Mouse (Mus musculus) heart, embryonic 16.5 days (tissue): Measurements from ENCODE around the gene Urod. TPM values are rescaled to one million over a fixed set of nuclear protein-coding genes. Genes with fewer than 3 reads are reported as not detected.

ENCODE experiments used
- ATAC-seq: fragments of 200-750 bp; cut with Nextera tagmentation; replicated peaks from 2 replicates; pipeline ENCODE4 v1.8.0; 2017; ENCODE audit warnings: moderate number of reproducible peaks; ENCODE audit not compliant: insufficient read depth, low FRiP score; ENCODE audit errors: extremely low read depth
- H3K27ac ChIP-seq: fragments of 300-500 bp; sonication (generic); 2 replicates; pipeline ENCODE4 v1.5.1; 2014; ENCODE audit warnings: mild to moderate bottlenecking, low read length, control low read depth, moderate library complexity
- H3K27me3 ChIP-seq: fragments of 300-500 bp; sonication (generic); 2 replicates; pipeline ENCODE4 v1.6.1; 2014; ENCODE audit warnings: low read length, mixed read lengths; ENCODE audit not compliant: control insufficient read depth, insufficient read depth
- H3K36me3 ChIP-seq: fragments of 300-500 bp; sonication (generic); 2 replicates; pipeline ENCODE4 v1.6.1; 2014; ENCODE audit not compliant: control insufficient read depth, insufficient read depth
- H3K4me1 ChIP-seq: fragments of 300-500 bp; sonication (generic); 2 replicates; pipeline ENCODE4 v1.6.1; 2014; ENCODE audit warnings: low read length, mixed read lengths; ENCODE audit not compliant: control insufficient read depth, insufficient read depth
- H3K4me2 ChIP-seq: fragments of 300-500 bp; sonication (generic); 2 replicates; pipeline ENCODE4 v1.6.1; 2014; ENCODE audit warnings: low read depth, mild to moderate bottlenecking, control low read depth, low read length
- H3K4me3 ChIP-seq: fragments of 300-500 bp; sonication (generic); 2 replicates; pipeline ENCODE4 v1.5.1; 2014; ENCODE audit warnings: mild to moderate bottlenecking, control low read depth, low read length
- H3K9ac ChIP-seq: fragments of 300-500 bp; sonication (generic); 2 replicates; pipeline ENCODE4 v1.6.1; 2014; ENCODE audit warnings: low read length, control low read depth
- H3K9me3 ChIP-seq: fragments of 300-500 bp; sonication (generic); replicated peaks from 2 replicates; pipeline ENCODE4 v1.6.1; 2016; ENCODE audit warnings: low read length; ENCODE audit not compliant: control insufficient read depth
- WGBS: fragments of 180-500 bp; shearing (Covaris S2); extraction: QIAGEN DNeasy Blood & Tissue Kit; methylation state at CpG from one replicate; pipeline ENCODE4 v1.1.7; 2014; 5-methylcytosine and 5-hydroxymethylcytosine counted together
- polyA plus RNA-seq: library from polyadenylated mRNA; unstranded; fragments of >200 nt; fragmentation: Nextera tagmentation; extraction: Ambion mirVana; gene quantifications from 2 replicates; pipeline ENCODE4 v1.2.1, GENCODE M21; 2015

Urod gene
- polyA plus RNA-seq, 1 experiment from 2014 or later = 101 TPM

DNA sequence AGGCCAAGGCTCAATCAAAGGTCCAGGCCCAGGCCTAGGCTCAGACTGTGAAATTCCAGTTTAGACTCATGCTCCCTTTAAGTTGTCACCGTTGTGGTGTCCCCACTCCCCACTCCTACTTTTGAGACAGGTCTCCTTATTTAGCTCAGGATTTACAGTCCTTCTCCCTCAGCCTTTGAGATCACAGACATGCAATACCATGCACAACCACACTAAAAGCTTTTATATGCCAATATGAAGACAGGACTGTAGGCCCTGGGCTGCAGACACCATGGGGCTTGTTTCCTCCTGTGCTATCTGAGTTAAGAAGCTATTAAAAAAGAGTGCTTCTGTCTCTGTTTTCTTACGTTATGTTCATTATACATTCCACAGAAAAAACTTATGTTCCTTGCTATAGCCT, 23.5 kb upstream of the Urod start:
- ATAC-seq = no peak
- H3K27me3 ChIP-seq = no peaks in the 10 kb centered on the region
- H3K9ac ChIP-seq = no peak overlapping the region
- WGBS = 83% methylated on average over 2 of the region's 2 CpGs
- peaks cover 6% of the 10 kb centered on the region; the same call in 1 of the 2 replicates for H3K36me3 ChIP-seq
- no peak overlapping the region for H3K4me2 ChIP-seq
- peaks cover 11% of the 10 kb centered on the region; the same call in 1 of the 2 replicates for H3K4me1 ChIP-seq
- H3K4me3 ChIP-seq = no peak overlapping the region
- no peaks in the 10 kb centered on the region for H3K9me3 ChIP-seq
- no peak overlapping the region for H3K27ac ChIP-seq

DNA sequence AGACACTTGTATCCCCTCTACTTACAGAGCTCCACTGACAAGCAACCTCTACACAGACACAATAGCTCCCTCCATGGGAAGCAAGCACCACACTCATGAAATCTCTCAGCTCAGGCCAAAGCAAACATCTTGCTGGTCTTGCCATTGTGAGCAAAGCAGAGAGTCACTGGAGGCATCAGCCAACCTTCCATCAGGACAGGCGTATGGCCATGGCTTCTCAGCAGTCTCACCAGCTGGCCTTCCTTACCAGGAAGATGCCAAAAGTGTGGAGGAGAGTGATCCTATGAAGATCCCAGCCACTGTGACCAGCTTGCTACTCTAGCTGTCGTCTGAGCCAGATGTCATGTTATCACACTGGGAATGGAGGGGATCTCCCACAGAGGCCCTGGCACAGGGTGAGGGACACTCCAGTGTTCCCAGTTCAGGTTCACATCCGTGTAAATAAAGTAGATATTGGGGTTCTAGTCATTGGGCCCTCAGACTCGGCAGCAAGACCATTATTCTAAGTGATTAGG, 20.7 kb upstream of the Urod start:
- H3K4me3 ChIP-seq = no peak overlapping the region
- H3K4me1 ChIP-seq = peaks cover 4% of the 10 kb centered on the region; the same call in 1 of the 2 replicates
- H3K9ac ChIP-seq = no peak overlapping the region
- no peaks in the 10 kb centered on the region for H3K27me3 ChIP-seq
- H3K36me3 ChIP-seq = no peaks in the 10 kb centered on the region
- H3K27ac ChIP-seq = no peak overlapping the region
- 56% methylated on average over 4 of the region's 4 CpGs for WGBS
- no peak overlapping the region for H3K4me2 ChIP-seq
- no peak for ATAC-seq
- no peaks in the 10 kb centered on the region for H3K9me3 ChIP-seq

DNA sequence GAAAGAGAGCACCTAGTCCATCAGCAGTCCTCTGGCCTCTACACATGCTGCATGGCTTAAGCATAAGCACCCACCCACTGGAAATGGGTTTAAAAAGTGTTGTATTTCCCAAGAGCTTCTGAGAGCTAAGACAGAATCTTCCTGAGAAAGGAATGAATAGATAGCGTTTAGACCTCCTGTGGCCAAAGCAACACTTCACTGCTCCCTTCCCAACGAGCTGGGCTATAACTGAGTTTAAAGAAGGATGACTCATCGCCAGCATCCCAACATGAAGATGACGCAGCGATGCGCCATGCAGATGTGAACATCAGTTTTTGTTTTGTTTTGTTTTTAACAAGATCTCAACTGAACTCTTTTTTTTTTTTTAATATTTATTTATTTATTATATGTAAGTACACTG, 19.4 kb upstream of the Urod start:
- H3K9ac ChIP-seq = no peak overlapping the region
- H3K4me2 ChIP-seq = no peak overlapping the region
- H3K36me3 ChIP-seq = no peaks in the 10 kb centered on the region
- no peak overlapping the region for H3K27ac ChIP-seq
- no peaks in the 10 kb centered on the region for H3K4me1 ChIP-seq
- no peaks in the 10 kb centered on the region for H3K27me3 ChIP-seq
- no peaks in the 10 kb centered on the region for H3K9me3 ChIP-seq
- 81% methylated on average over 6 of the region's 6 CpGs for WGBS
- no peak for ATAC-seq
- H3K4me3 ChIP-seq = no peak overlapping the region

DNA sequence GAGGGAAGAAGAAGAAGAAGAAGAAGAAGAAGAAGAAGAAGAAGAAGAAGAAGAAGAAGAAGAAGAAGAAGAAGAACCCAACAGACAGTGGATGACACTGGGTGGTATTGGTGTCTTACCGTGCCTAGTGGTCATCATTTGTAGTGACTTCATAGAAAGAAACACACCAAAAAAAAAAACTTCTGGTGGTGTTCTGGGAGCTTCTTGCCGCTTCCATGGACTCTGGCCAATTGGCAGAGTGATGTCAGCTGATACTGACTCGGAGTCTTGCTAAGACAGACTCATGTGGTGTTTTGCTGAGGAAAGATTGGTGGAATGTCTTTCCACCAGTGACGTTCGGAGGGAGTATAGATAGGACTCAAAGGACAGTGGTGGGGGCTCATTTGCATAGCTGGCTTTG, 16.0 kb upstream of the Urod start:
- Histone ChIP-seq H3K4me2 (no peak overlapping the region), H3K9me3 (no peaks in the 10 kb centered on the region), H3K4me3 (no peak overlapping the region), H3K4me1 (no peaks in the 10 kb centered on the region), H3K27ac (no peak overlapping the region), H3K9ac (no peak overlapping the region), H3K27me3 (no peaks in the 10 kb centered on the region), H3K36me3 (no peaks in the 10 kb centered on the region)
- no peak for ATAC-seq
- 62% methylated on average over 5 of the region's 5 CpGs for WGBS

DNA sequence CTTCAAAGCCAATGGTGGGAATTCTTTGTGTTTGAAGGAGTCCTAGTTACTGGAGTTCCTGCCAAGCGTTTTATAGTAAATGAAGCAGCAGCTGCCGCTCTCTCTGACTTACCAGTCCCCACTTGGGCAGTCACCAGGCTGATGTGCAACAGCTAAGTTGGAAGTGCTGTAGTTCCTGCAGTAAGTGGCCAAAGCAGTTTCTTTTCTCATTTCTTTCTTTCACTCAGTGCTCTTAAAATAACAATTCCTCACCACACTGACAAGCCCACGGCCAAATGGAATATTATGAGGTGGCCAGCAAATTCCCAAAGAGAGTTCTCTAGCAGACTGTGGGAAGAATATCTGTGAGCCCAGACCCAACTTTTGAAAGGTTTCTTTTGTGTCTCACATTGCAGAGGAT, 12.8 kb upstream of the Urod start:
- Histone ChIP-seq H3K4me1 (no peaks in the 10 kb centered on the region), H3K4me3 (no peak overlapping the region), H3K9me3 (no peaks in the 10 kb centered on the region), H3K36me3 (peaks cover 8% of the 10 kb centered on the region), H3K27me3 (no peaks in the 10 kb centered on the region), H3K9ac (no peak overlapping the region), H3K4me2 (no peak overlapping the region), H3K27ac (no peak overlapping the region)
- WGBS = 56% methylated on average over 3 of the region's 3 CpGs
- ATAC-seq = no peak

DNA sequence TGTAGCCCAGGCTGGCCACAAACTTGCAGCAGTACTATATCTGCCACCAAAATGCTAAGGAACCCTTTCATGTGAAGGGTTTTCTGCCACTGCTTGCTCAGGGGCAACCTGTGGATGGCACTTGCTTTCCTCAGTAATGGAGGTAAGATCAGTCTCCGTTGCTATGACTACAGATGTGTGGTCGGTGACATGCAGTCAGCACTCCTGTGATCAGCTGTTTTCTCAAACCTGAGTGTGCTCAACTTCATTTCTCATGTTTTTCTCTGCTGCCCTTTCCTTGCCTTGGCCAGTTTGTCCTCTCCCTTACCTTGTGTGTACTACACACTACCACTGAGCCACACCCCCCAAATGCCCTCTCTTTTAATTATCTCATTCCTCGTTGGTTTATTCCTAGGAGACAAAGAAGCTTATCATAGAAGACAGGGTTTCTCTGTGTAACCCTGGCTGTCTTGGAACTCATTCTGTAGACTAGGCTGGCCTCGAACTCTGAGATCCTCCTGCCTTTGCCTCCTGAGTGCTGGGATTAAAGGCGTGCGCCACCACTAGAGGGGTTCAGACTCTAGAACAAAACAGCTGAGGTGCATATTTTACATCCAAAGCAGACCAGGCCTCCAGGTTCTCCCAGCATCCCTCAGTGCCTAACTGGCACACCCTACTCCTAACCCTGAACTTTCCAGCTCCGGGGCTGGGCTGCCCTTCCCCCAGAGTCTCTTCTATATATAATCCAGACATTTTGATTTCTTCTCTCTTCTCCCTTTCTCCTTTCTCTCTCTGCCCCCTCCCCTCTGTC, 11.6 kb upstream of the Urod start:
- no peak for ATAC-seq
- Histone ChIP-seq H3K9ac (no peak overlapping the region), H3K9me3 (no peaks in the 10 kb centered on the region), H3K4me3 (no peak overlapping the region), H3K36me3 (peaks cover 8% of the 10 kb centered on the region), H3K4me2 (no peak overlapping the region), H3K27me3 (no peaks in the 10 kb centered on the region), H3K4me1 (no peaks in the 10 kb centered on the region), H3K27ac (no peak overlapping the region)
- WGBS = 66% methylated on average over 7 of the region's 7 CpGs

DNA sequence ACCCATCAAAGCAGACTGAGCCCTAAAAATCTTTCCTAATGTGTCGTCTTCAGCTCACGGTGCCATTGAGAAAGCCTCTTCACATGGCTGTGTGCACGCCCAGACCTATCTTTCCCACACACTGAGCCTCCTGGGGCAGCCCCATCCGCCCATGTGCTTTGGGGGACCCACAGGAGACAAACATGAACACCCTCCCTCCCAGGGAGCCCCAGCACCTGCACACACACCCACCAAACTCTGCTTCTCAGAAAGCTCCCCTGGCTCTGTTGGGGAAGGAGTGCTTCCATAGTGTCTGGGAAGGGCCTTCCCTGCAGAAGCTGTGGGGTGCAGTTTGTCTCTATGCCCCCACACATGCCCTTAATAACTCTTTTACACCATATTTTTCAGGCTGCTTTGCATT, 10.4 kb upstream of the Urod start:
- no peaks in the 10 kb centered on the region for H3K9me3 ChIP-seq
- H3K4me2 ChIP-seq = no peak overlapping the region
- no peaks in the 10 kb centered on the region for H3K27me3 ChIP-seq
- H3K4me3 ChIP-seq = no peak overlapping the region
- H3K27ac ChIP-seq = no peak overlapping the region
- H3K9ac ChIP-seq = no peak overlapping the region
- H3K4me1 ChIP-seq = no peaks in the 10 kb centered on the region
- ATAC-seq = no peak
- WGBS = 74% methylated on average over 4 of the region's 4 CpGs
- peaks cover 11% of the 10 kb centered on the region for H3K36me3 ChIP-seq

DNA sequence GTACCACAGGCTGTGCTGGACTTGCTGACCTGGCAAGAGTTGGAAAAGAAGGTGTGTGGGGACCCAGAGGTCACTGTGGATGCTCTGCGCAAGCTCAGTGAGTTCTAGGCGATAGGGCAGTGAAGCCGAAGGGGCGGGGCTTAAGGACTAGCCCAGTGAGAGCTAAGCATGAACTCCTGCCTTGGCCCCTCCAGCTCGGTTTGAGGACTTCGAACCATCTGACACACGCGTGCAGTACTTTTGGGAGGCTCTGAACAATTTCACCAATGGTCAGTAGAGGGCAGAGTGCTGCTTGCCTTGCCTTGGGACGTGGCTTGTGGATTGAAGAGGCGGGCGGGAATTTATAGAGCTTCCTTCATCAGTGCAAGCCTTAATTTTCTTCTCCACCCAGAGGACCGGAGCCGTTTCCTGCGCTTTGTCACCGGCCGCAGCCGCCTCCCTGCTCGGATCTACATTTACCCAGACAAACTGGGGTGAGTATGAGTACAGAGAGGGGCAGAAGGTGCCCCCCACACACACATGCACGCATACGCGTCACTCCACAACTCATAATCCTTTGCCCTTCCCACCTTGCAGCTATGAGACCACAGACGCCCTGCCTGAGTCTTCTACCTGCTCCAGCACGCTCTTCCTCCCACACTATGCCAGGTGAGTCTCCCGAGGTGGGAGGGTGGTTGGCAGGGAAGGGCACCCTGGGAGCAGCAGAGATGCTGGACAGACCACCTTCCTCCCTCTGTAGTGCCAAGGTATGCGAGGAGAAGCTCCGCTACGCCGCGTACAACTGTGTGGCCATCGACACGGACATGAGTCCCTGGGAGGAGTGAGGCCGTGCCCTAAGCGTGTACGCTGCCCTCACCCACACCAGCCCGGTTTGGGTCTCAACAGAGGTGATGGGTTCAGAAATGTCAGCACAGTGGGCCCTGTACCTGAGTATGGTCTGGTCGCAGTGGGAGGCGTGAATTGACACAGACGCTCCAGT, 8.6 kb upstream of the Urod start:
- ATAC-seq = peak; percentile 28; the same call in 1 of the 2 replicates

DNA sequence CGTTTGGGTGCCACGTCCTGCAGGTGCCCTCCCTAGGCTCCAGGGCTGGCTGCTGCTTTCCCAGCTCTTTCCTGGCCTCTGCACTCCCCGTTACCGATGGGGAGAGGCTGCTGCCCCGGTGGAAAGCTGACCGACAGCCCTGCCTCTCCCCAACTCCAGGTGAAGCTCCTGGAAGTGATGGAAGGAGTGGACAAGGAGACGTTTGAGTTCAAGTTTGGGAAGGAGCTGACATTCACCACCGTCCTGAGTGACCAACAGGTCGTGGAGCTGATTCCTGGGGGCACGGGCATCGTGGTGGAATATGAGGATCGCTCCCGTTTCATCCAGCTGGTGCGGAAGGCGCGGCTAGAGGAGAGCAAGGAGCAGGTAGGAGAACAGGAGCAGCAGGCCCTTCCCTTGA, 7.7 kb upstream of the Urod start:
- WGBS = 86% methylated on average over 16 of the region's 16 CpGs
- H3K27me3 ChIP-seq = no peaks in the 10 kb centered on the region
- no peak overlapping the region for H3K9ac ChIP-seq
- peaks cover 14% of the 10 kb centered on the region for H3K36me3 ChIP-seq
- no peak overlapping the region for H3K4me2 ChIP-seq
- no peaks in the 10 kb centered on the region for H3K9me3 ChIP-seq
- no peak overlapping the region for H3K4me3 ChIP-seq
- no peaks in the 10 kb centered on the region for H3K4me1 ChIP-seq
- no peak overlapping the region for H3K27ac ChIP-seq
- no peak for ATAC-seq

More for the DNA sequence above, 8.6 kb upstream of the Urod start:
- Histone ChIP-seq H3K9ac (no peak overlapping the region), H3K36me3 (peaks cover 14% of the 10 kb centered on the region), H3K4me3 (no peak overlapping the region), H3K27me3 (no peaks in the 10 kb centered on the region), H3K9me3 (no peaks in the 10 kb centered on the region), H3K4me1 (no peaks in the 10 kb centered on the region), H3K27ac (no peak overlapping the region), H3K4me2 (no peak overlapping the region)
- 54% methylated on average over 38 of the region's 38 CpGs for whole genome bisulfite sequencing
